Mouse (Mus musculus) A20 (cell line): Measurements from ENCODE around the gene Ddx39b.

Experiments used
- DNase-seq: peaks from one replicate; pipeline ENCODE4 v3.0.0-alpha.2; 2011; ENCODE audit warnings: low read depth, low spot score

Gene Ddx39b

DNA sequence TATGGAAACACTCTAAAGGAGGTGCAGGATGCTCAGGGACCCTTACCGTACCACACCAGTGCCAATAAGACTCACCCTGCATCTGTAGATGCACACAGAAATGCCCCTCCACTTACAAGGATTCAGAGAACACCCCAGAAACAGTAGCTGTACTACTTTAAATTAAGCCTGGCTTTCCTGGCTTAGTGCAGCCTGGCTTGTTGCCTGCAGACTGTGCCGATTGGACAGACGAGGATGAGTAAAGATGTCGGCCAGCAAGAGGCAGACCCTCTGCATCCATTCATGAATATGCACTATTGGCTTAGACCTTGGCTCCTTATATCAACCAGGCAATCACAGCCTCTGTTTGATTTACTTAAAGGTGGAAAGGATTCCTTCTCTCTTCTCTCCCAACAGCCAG lies 18.1 kb downstream of the Ddx39b start:
- DNase-seq, result no peak

DNA sequence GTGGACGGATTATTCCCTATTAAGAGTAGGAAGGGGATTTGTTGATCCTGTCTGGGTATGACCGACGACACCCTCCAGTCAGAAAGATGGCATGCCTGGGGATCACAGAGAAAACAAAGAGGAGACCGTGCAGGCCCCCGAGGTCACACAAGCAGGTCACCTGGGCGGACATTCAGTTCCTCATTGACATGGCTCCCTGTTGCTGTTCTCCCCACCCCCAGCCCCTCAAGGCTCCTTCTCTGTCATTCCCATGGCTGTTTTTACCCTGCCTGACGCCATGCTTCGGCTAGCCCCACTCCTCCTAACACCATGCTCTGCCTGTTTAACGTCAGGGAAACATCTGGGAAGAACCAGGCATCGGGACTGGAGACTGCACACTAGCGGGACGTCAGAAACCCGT lies 20.1 kb downstream of the Ddx39b start:
- peak; percentile 16 for DNase-seq

DNA sequence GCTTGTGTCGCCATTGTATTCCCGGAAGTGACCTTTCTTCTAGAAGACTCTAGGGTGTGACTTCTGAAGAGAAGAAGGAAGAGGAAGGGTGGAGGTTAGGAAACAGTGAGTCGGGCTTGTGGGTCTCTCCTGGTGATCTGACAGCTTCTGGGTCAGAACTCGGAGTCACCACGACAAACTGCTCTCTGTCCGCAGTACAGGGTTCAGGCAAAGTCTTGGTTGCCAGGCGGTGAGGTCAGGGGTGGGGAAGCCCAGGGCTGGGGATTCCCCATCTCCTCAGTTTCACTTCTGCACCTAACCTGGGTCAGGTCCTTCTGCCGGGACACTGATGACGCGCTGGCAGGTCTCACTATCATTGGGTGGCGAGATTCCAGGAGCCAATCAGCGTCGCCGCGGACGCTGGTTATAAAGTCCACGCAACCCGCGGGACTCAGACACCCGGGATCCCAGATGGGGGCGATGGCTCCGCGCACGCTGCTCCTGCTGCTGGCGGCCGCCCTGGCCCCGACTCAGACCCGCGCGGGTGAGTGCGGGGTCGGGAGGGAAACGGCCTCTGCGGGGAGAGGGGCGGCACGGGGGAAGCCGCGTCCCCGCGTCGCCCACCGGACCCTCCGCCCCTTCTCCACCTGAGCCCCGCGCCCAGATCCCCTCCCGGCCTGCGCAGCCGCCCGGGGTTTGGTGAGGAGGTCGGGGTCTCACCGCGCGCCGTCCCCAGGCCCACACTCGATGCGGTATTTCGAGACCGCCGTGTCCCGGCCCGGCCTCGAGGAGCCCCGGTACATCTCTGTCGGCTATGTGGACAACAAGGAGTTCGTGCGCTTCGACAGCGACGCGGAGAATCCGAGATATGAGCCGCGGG lies 21.3 kb downstream of the Ddx39b start, which contains the start of gene H2-D1:
H2-D1 (plus strand) TSS at position 67 of the 859 bp plus-strand sequence.
- peak; percentile 100 for DNase-seq

DNA sequence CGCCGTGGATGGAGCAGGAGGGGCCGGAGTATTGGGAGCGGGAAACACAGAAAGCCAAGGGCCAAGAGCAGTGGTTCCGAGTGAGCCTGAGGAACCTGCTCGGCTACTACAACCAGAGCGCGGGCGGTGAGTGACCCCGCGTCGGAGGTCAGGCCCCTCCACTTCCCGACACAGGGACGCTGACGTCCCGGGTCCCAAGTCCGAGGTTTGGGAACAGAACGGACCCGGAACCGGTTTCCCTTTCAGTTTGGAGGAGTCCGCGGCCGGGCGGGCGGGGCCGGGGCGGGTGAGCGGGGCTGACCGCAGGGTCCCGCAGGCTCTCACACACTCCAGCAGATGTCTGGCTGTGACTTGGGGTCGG lies 22.0 kb downstream of the Ddx39b start:
- peak; percentile 49 for DNase-seq

DNA sequence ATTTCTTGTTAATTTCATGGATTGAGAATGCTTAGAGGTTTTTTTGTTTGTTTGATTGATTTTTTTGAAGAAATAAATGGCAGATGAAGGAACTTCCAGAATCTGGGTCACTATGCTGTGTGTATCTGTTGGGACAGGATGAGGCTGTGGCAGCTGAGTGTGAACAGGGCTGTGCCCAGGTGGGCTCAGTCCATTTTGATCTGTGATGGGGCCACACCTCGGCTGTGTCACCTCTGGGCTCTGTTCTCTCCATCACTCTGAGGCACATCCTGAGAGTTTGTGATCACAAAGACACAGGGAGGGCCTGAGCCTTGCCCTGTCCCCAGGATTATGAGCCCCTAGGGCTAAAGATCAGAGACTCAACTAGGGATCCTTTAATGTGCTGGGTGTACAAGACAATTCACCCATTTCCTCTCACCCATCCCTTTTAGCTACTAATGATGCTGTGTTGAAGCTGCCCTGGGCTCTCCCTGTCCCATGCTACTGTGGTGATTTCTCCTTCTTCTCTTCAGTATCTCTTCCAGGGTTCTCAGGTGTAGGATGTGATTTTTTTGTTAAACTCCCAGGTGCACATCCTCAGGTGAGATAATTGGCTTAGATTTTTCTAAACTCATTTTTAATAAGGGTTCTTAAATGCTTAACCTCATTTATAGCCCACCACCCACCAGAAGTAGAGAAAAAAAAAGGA lies 26.0 kb downstream of the Ddx39b start:
- DNase-seq, result no peak

DNA sequence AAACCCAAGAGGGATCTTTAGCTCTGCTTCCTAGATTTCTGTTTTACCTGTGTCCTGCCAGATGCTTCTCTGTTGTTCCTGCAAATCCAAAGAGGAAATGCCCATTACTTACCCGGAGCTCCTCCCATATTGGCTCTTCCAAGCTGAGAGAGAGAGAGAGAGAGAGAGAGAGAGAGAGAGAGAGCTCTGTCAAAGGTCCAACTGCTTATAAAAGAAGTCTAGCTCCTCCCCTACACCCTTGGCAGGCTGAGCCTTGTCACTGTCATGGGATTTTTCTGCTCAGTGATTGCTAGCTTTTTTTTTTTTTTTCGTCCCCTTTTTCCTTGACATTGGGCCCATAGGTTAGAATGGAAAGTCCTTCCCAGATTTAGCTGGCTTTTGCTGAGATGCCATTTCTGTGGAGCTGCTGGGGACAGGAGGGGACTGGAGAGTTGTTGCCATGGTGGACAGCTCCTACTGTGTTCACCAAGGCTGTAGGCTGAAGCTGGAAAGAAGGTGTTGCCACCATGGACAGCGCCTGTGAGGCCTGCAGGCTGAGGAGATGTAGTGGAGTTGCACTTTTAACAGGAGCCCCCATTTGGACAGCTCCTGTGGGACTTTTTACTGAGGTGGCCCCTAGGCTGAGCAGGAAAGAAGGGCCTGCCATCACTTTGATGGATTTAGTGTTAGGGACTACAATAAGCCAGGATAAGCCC lies 28.3 kb downstream of the Ddx39b start:
- peak; percentile 77 for DNase-seq

DNA sequence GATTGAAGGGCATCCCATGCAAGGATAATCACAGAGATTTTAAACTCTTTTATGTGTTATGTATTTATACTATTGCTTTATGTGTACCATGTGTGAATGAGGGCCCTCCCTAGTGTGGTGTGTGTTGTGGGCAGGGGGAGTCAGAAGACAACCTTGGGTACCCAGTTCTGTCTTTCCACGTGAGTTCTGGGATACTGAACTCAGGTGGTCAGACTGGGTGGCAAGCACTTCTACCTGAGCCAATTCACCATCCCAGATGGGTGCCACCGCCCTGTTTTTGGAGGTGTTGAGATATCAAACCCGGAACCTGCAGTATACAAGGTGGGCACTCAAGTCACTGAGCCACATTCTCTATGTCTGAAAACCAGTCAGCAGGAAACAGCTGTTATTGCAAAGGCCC lies 30.7 kb downstream of the Ddx39b start:
- no peak for DNase-seq

- DNase-seq, result peak; percentile 87
Measured at GRCm38 (mm10) chr17:35274770-35275169, 33.2 kb downstream of the Ddx39b start.

DNA sequence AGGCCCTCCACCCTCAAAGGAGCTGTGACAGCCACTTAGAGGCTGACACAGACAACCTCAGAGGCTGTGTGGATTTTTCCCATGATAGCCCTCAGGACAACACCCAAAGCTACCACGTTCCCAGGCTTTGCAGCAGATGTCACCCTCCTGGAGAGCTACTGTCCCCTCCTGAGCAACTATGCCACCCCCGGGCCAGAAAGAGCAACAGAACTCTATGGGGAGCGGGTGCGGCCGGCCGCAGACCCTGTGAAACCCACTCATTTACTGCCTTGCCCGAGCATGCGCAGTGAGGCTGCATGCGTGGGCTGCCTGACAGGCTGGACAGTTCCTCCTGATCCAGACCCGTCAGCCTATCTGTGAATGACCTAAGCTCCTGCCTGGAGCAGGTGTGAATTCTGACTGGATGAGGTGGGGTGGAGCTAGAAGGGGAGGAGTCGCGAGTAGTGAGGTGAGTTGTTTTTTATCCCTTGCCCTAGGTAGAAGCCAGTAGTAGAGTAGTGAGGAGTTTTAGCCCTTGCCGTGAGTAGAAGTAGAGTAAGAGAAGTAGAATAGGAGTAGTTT lies 34.8 kb downstream of the Ddx39b start:
- DNase-seq, result no peak

GRCm38 (mm10) chr17:35278049-35278448 lies 36.5 kb downstream of the Ddx39b start:
- DNase-seq, result no peak

- DNase-seq, result peak; percentile 83
Measured at GRCm38 (mm10) chr17:35278957-35279688, 37.6 kb downstream of the Ddx39b start.

- no peak for DNase-seq
Measured at GRCm38 (mm10) chr17:35280276-35280675, 38.7 kb downstream of the Ddx39b start.

- DNase-seq, result no peak
Measured at GRCm38 (mm10) chr17:35285431-35285830, 43.9 kb downstream of the Ddx39b start.

DNA sequence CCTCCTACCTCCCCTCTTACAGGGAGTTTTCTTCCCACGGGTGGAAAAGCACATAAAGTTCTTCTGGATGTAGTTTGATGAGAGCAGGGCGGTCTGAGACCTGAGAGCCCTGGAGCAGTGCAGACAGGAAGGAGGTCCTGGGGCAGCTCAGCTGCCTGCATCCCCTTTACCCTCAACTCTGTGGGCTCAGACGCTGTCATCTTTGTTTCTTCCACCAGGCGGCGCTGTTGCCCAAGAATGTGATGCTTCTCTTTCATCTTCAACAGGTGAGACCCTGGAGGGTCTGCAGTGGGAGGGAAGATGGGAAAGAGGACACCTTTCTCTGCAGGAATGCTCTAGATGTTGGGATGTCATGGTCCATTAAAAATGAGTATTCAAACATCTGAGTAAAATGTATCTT lies 54.2 kb downstream of the Ddx39b start:
- DNase-seq, result peak; percentile 70

GRCm38 (mm10) chr17:35300261-35300945 lies 58.9 kb downstream of the Ddx39b start:
- DNase-seq, result peak; percentile 53

- peak; percentile 95 for DNase-seq
Measured at GRCm38 (mm10) chr17:35301645-35302258, 60.2 kb downstream of the Ddx39b start.

GRCm38 (mm10) chr17:35303271-35303670 lies 61.7 kb downstream of the Ddx39b start:
- DNase-seq, result no peak
